Mouse (Mus musculus): ENCODE measurements around the gene Apoa1. TPM values are rescaled to one million over a fixed set of nuclear protein-coding genes. Genes with fewer than 3 reads are reported as not detected.

Apoa1 gene
- total and polyA plus RNA-seq, 3 experiments = 1.8 to 16.1 TPM; not detected in 1

DNA sequence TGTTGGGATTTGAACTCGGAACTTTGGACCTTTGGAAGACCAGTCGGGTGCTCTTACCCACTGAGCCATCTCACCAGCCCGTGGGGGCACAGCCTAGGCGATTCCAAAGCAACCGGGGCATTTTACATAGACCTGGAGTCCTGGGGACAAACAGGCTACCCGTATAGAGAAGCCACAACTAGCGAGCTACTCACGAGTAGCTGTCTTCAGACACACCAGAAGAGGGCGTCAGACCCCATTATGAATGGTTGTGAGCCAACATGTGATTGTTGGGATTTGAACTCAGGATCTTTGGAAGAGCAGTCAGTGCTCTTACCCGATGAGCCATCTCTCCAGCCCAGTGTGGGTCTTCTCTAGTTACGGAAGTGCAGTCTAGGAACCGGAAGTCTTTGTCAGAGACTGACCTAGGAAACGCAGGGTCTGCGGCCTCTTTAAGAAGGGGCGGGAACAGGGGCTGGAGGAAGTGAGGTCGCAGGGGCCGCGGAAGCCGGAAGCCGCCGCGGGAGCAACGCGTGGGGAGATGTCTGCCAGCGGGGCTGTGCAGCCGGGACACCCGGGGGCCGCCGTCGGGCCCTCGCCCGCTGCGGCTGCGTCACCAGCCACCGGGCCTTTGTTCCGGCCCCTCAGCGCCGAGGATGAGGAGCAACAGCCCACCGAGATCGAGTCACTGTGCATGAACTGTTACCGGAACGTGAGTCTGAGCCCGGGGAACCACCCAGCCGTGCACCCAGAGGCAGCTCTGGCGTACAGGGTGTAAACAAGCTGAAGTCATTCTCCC is 44.5 kb downstream of the Apoa1 start, which contains the start of gene Zpr1 (continued):
- TF ChIP-seq RCOR1 (IDR thresholded peaks at IDR 0.05; ENCODE audit: low read depth, low read length) (peak; percentile 43; the same call in 1 of the 2 replicates), E2F4 (IDR thresholded peaks at IDR 0.05; ENCODE audit: borderline replicate concordance, low read depth, low read length) (no peak), SIN3A (IDR thresholded peaks at IDR 0.05; ENCODE audit: low read length) (peak; percentile 98), MAFK (IDR thresholded peaks at IDR 0.05; ENCODE audit: borderline replicate concordance, low read depth, low read length) (no peak), POLR2AphosphoS5 (IDR thresholded peaks at IDR 0.05; ENCODE audit: borderline replicate concordance, low read depth, low read length) (no peak), TBP (IDR thresholded peaks at IDR 0.05; ENCODE audit: low read depth, low read length) (peak; percentile 91), ETS1 (IDR thresholded peaks at IDR 0.05; ENCODE audit: low read depth, low read length) (no peak), GABPA (IDR thresholded peaks at IDR 0.05; ENCODE audit: low read depth, low read length) (no peak), ELF1 (IDR thresholded peaks at IDR 0.05; ENCODE audit: low read depth, low read length) (peak; percentile 97), SMC3 (IDR thresholded peaks at IDR 0.05; ENCODE audit: low read depth, low read length) (no peak), HCFC1 (IDR thresholded peaks at IDR 0.05; ENCODE audit: low read depth, low read length) (peak; percentile 92), UBTF (IDR thresholded peaks at IDR 0.05; ENCODE audit: borderline replicate concordance, insufficient read depth, low read depth, low read length) (no peak), ZMIZ1 (IDR thresholded peaks at IDR 0.05; ENCODE audit: low read depth, low read length) (no peak), CHD2 (IDR thresholded peaks at IDR 0.05; ENCODE audit: low read length) (no peak)

DNA sequence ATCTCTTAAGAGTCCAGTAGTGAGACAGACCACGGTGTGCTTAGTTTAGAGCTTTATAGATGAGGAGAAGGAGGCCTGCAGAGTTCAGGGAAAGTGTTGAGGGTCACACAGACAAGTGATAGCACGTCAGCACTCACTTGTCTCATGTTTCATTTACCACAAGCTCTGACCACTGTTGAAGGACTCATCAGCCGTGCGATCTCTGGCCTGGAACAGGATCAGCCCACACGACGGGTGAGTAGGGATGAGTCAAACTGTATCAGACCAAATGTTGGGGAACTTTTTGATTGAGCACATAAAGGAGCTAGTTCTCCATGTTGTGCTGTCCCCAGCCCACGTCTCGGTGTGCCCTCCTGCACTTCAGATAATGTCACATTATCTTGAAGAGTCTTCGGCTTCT is 46.1 kb downstream of the Apoa1 start:
- peaks cover 14 to 19% of the 10 kb centered on the region in 2 experiments for H3K36me3 ChIP-seq (ENCODE audit: control insufficient read depth in 1 of 2, insufficient read depth in 2 of 2, low read length in 2 of 2)
- H3K27ac ChIP-seq (ENCODE audit: control insufficient read depth, low read depth, low read length) = peak overlapping the region; percentile 70
- peaks cover 30% of the 10 kb centered on the region for H3K79me2 ChIP-seq (ENCODE audit: control insufficient read depth, insufficient read depth, low read length, poor library complexity)
- H3K9me3 ChIP-seq (replicated peaks; ENCODE audit: insufficient read depth, low read length) = no peaks in the 10 kb centered on the region
- 0 out of 2 replicates have a peak, but pooled peaks have one; percentile 28 for TF ChIP-seq GATA1 (IDR thresholded peaks at IDR 0.05; ENCODE audit: low read depth, low read length)
- no peak for TF ChIP-seq USF2 (IDR thresholded peaks at IDR 0.05; ENCODE audit: borderline replicate concordance in 1 of 2, insufficient read depth in 1 of 2, low read depth in 1 of 2, low read length in 2 of 2)
- TF ChIP-seq MAX (IDR thresholded peaks at IDR 0.05; ENCODE audit: low read length) = 0 out of 2 replicates have a peak, but pooled peaks have one; percentile 29
- no peak for TF ChIP-seq POLR2AphosphoS5 (IDR thresholded peaks at IDR 0.05; ENCODE audit: borderline replicate concordance, low read depth, low read length)
- no peak for TF ChIP-seq NELFE (IDR thresholded peaks at IDR 0.05; ENCODE audit: low read depth, low read length)
- TF ChIP-seq SIN3A (IDR thresholded peaks at IDR 0.05; ENCODE audit: low read length) = 0 out of 2 replicates have a peak, but pooled peaks have one; percentile 35
- TF ChIP-seq CHD1 (IDR thresholded peaks at IDR 0.05; ENCODE audit: low read depth, low read length) = no peak
- TF ChIP-seq CHD2 (IDR thresholded peaks at IDR 0.05; ENCODE audit: low read length) = no peak
- no peak for TF ChIP-seq ZNF384 (IDR thresholded peaks at IDR 0.05; ENCODE audit: low read depth, low read length)
- 0 out of 2 replicates have a peak, but pooled peaks have one; percentile 36 for TF ChIP-seq TBP (IDR thresholded peaks at IDR 0.05; ENCODE audit: low read depth, low read length)
- DNase-seq (ENCODE audit: low read depth, low spot score) = peak; percentile 66
- peaks cover 5 to 14% of the 10 kb centered on the region in 2 experiments; a peak in 3 of 4 replicates for H3K4me1 ChIP-seq (ENCODE audit: control insufficient read depth in 1 of 2, insufficient read depth in 2 of 2, low read length in 2 of 2)
- no peaks in the 10 kb centered on the region for H3K27me3 ChIP-seq (ENCODE audit: control insufficient read depth in 1 of 2, insufficient read depth in 2 of 2, low read length in 2 of 2)
- peak overlapping the region; percentile 79 to 89 for H3K4me3 ChIP-seq (ENCODE audit: control insufficient read depth in 1 of 2, insufficient read depth in 1 of 2, low read depth in 2 of 2, low read length in 2 of 2)
- H3K9ac ChIP-seq (ENCODE audit: control insufficient read depth, low read depth, low read length, poor library complexity, severe bottlenecking) = peak overlapping the region; percentile 90

Other genes starting within 250 kb of the Apoa1 start
- 125 and 127 TPM in 2 replicates for gene Pafah1b2, start 215.9 kb upstream of the Apoa1 start, total RNA-seq (2012; rRNA removed)
- 100 to 1,000 TPM; 131 to 178 TPM for gene Pafah1b2, start 215.9 kb upstream of the Apoa1 start, polyA plus RNA-seq (2012; ENCODE audit: insufficient read depth in 1 of 2, insufficient read length in 2 of 2, low read depth in 1 of 2, low replicate concordance in 2 of 2, missing spikeins in 1 of 2)
- gene Sik3, start 215.8 kb upstream of the Apoa1 start, total RNA-seq (2012; rRNA removed) = 63.3 and 78.7 TPM in 2 replicates
- gene Sik3, start 215.8 kb upstream of the Apoa1 start, polyA plus RNA-seq (2012; ENCODE audit: insufficient read depth in 1 of 2, insufficient read length in 2 of 2, low read depth in 1 of 2, low replicate concordance in 2 of 2, missing spikeins in 1 of 2) = 100 to 1,000 TPM in 1 of 2 experiments, not detected in 1; 111 TPM
- not detected in 2 replicates for gene Apoc3, start 7.1 kb downstream of the Apoa1 start, total RNA-seq (2012; rRNA removed)
- not detected for gene Apoc3, start 7.1 kb downstream of the Apoa1 start, polyA plus RNA-seq (2012; ENCODE audit: insufficient read depth in 1 of 2, insufficient read length in 2 of 2, low read depth in 1 of 2, low replicate concordance in 2 of 2, missing spikeins in 1 of 2)
- not detected in 2 replicates for gene Apoa4, start 12.1 kb downstream of the Apoa1 start, total RNA-seq (2012; rRNA removed)
- gene Apoa4, start 12.1 kb downstream of the Apoa1 start, polyA plus RNA-seq (2012; ENCODE audit: insufficient read depth in 1 of 2, insufficient read length in 2 of 2, low read depth in 1 of 2, low replicate concordance in 2 of 2, missing spikeins in 1 of 2) = not detected
- not detected in 2 replicates for gene Apoa5, start 40.1 kb downstream of the Apoa1 start, total RNA-seq (2012; rRNA removed)
- gene Apoa5, start 40.1 kb downstream of the Apoa1 start, polyA plus RNA-seq (2012; ENCODE audit: insufficient read depth in 1 of 2, insufficient read length in 2 of 2, low read depth in 1 of 2, low replicate concordance in 2 of 2, missing spikeins in 1 of 2) = under 1 TPM in 1 of 2 experiments, not detected in 1; 0.04 TPM
- gene Zpr1, start 44.5 kb downstream of the Apoa1 start, total RNA-seq (2012; rRNA removed) = 87.0 and 99.7 TPM in 2 replicates
- gene Zpr1, start 44.5 kb downstream of the Apoa1 start, polyA plus RNA-seq (2012; ENCODE audit: insufficient read depth in 1 of 2, insufficient read length in 2 of 2, low read depth in 1 of 2, low replicate concordance in 2 of 2, missing spikeins in 1 of 2) = 100 to 1,000 TPM in 1 of 2 experiments, not detected in 1; 171 TPM
- 13.5 and 13.9 TPM in 2 replicates for gene Bud13, start 54.4 kb downstream of the Apoa1 start, total RNA-seq (2012; rRNA removed)
- gene Bud13, start 54.4 kb downstream of the Apoa1 start, polyA plus RNA-seq (2012; ENCODE audit: insufficient read depth in 1 of 2, insufficient read length in 2 of 2, low read depth in 1 of 2, low replicate concordance in 2 of 2, missing spikeins in 1 of 2) = 10 to 100 TPM in 1 of 2 experiments, not detected in 1; 26.3 TPM
- not detected in 2 replicates for gene 4931429L15Rik, start 91.4 kb downstream of the Apoa1 start, total RNA-seq (2012; rRNA removed)
- gene 4931429L15Rik, start 91.4 kb downstream of the Apoa1 start, polyA plus RNA-seq (2012; ENCODE audit: insufficient read depth in 1 of 2, insufficient read length in 2 of 2, low read depth in 1 of 2, low replicate concordance in 2 of 2, missing spikeins in 1 of 2) = not detected